In genomic region chr6:108912539-108912938, GRCm38 (mm10) we compare ENCODE assay signal across 18 mouse cellular contexts.
"Had no signal": no experiment of that assay in that cellular context is flagged by ENCODE, and none has a peak within 500 bp of the region (broad histone marks: within the 10 kb centered on the region; RNA-seq: fewer than 3 reads in every experiment).

No protein-coding gene starts in this region.

- H3K4me3 ChIP-seq: limb, embryonic 12.5 days; limb, embryonic 15.5 days; midbrain, embryonic 12.5 days; midbrain, embryonic 15.5 days; neural tube, embryonic 12.5 days; neural tube, embryonic 15.5 days had no signal

- H3K27me3 ChIP-seq: limb, embryonic 12.5 days; limb, embryonic 15.5 days; midbrain, embryonic 12.5 days; midbrain, embryonic 15.5 days; neural tube, embryonic 12.5 days; neural tube, embryonic 15.5 days had no signal

- ATAC-seq: intestine, postnatal 0 days; liver, postnatal 0 days; lung, postnatal 0 days; midbrain, embryonic 15.5 days had no signal

- H3K4me1 ChIP-seq: limb, embryonic 12.5 days; limb, embryonic 15.5 days; midbrain, embryonic 12.5 days; midbrain, embryonic 15.5 days; neural tube, embryonic 12.5 days; neural tube, embryonic 15.5 days had no signal

- DNase-seq: kidney, postnatal 14 days; kidney, postnatal 4 days; left cerebral cortex, postnatal 4 days; liver, postnatal 0 days; lung, embryonic 14.5 days; thymus, adult 18-20 months; thymus, postnatal 36 days had no signal

- H3K9me3 ChIP-seq: limb, embryonic 12.5 days; limb, embryonic 15.5 days; midbrain, embryonic 12.5 days; midbrain, embryonic 15.5 days; neural tube, embryonic 12.5 days; neural tube, embryonic 15.5 days had no signal

- H3K4me2 ChIP-seq: limb, embryonic 12.5 days; limb, embryonic 15.5 days; liver, embryonic 11.5 days; lung, embryonic 14.5 days; midbrain, embryonic 12.5 days; midbrain, embryonic 15.5 days; neural tube, embryonic 12.5 days; neural tube, embryonic 15.5 days had no signal

- H3K9ac ChIP-seq: limb, embryonic 12.5 days; limb, embryonic 15.5 days; liver, embryonic 14.5 days; liver, postnatal 0 days; lung, embryonic 14.5 days; midbrain, embryonic 12.5 days; midbrain, embryonic 15.5 days; neural tube, embryonic 12.5 days; neural tube, embryonic 15.5 days had no signal

- H3K36me3 ChIP-seq: limb, embryonic 12.5 days; limb, embryonic 15.5 days; midbrain, embryonic 12.5 days; midbrain, embryonic 15.5 days; neural tube, embryonic 12.5 days; neural tube, embryonic 15.5 days had no signal

- H3K27ac ChIP-seq: limb, embryonic 12.5 days; limb, embryonic 15.5 days; liver, embryonic 14.5 days; macrophage; midbrain, embryonic 12.5 days; midbrain, embryonic 15.5 days; neural tube, embryonic 12.5 days; neural tube, embryonic 15.5 days had no signal
